Mouse (Mus musculus) myocyte (in vitro differentiated cells): ENCODE data around the gene Ddx41. TPM values are rescaled to one million over a fixed set of nuclear protein-coding genes. Genes with fewer than 3 reads are reported as not detected.
"Not testable (repeated sequence)": the region's sequence is repeated elsewhere in the genome, so short reads cannot be mapped to it uniquely, and the experiment has no call there.

Source experiments
- H3K27me3 ChIP-seq: one replicate; pipeline ENCODE4 v1.6.1; 2011; ENCODE audit not compliant: control insufficient read depth, insufficient read depth, insufficient read length
- H3K36me3 ChIP-seq: one replicate; pipeline ENCODE4 v1.6.1; 2011; ENCODE audit not compliant: control insufficient read depth, insufficient read depth
- H3K4me2 ChIP-seq: one replicate; pipeline ENCODE4 v1.6.1; 2011; ENCODE audit warnings: low read depth, control low read depth
- H3K4me3 ChIP-seq: one replicate; pipeline ENCODE4 v1.5.1; 2011; ENCODE audit warnings: mild to moderate bottlenecking, control low read depth, moderate library complexity
- H3K79me2 ChIP-seq: one replicate; pipeline ENCODE4 v1.6.1; 2011; ENCODE audit not compliant: control insufficient read depth, insufficient read depth
- H3ac ChIP-seq: one replicate; pipeline ENCODE4 v1.6.1; 2011; ENCODE audit not compliant: control insufficient read depth, insufficient read length
- CEBPB ChIP-seq: IDR thresholded peaks from 2 replicates; pipeline ENCODE4 v1.6.1; 2011; ENCODE audit warnings: mild to moderate bottlenecking, moderate library complexity; ENCODE audit not compliant: poor library complexity, insufficient read depth, severe bottlenecking
- E2F4 ChIP-seq: IDR thresholded peaks from one replicate; pipeline ENCODE4 v1.6.1; 2011; ENCODE audit warnings: mild to moderate bottlenecking, control low read depth, moderate library complexity; ENCODE audit not compliant: insufficient read depth
- MAX ChIP-seq: IDR thresholded peaks from one replicate; pipeline ENCODE4 v1.6.1; 2011; ENCODE audit warnings: low read depth, mild to moderate bottlenecking, control low read depth
- MYOD1 ChIP-seq, 3 experiments: IDR thresholded peaks; one replicate each; pipeline ENCODE4 v1.6.1; 2011; ENCODE audit warnings: control low read depth in 2 of 3, low read depth in 2 of 3, mild to moderate bottlenecking in 2 of 3, moderate library complexity in 1 of 3; ENCODE audit not compliant: insufficient read length in 2 of 3, control insufficient read depth in 1 of 3
- MYOG ChIP-seq, 3 experiments: IDR thresholded peaks; one replicate each; pipeline ENCODE4 v1.6.1; 2011; ENCODE audit warnings: control low read depth in 2 of 3, low read depth in 2 of 3, mild to moderate bottlenecking in 2 of 3; ENCODE audit not compliant: insufficient read length in 2 of 3, control insufficient read depth in 1 of 3, insufficient read depth in 1 of 3
- POLR2A ChIP-seq: IDR thresholded peaks from one replicate; pipeline ENCODE4 v1.6.1; 2011; ENCODE audit warnings: low read depth, mild to moderate bottlenecking, control low read depth, moderate library complexity; ENCODE audit not compliant: insufficient read length
- POLR2AphosphoS2 ChIP-seq: IDR thresholded peaks from one replicate; pipeline ENCODE4 v1.6.1; 2011; ENCODE audit warnings: low read depth, control low read depth; ENCODE audit not compliant: insufficient read length
- REST ChIP-seq: IDR thresholded peaks from one replicate; pipeline ENCODE4 v1.6.1; 2011; ENCODE audit warnings: mild to moderate bottlenecking, control low read depth, moderate library complexity; ENCODE audit not compliant: insufficient read depth, insufficient read length
- SRF ChIP-seq: IDR thresholded peaks from one replicate; pipeline ENCODE4 v1.6.1; 2011; ENCODE audit warnings: low read depth; ENCODE audit not compliant: control insufficient read depth, insufficient read length
- TCF12 ChIP-seq: IDR thresholded peaks from one replicate; pipeline ENCODE4 v1.6.1; 2011; ENCODE audit warnings: mild to moderate bottlenecking, control low read depth; ENCODE audit not compliant: poor library complexity, insufficient read depth, severe bottlenecking
- TCF3 ChIP-seq: IDR thresholded peaks from one replicate; pipeline ENCODE4 v1.6.1; 2011; ENCODE audit warnings: low read depth, control low read depth; ENCODE audit not compliant: insufficient read length
- USF1 ChIP-seq: IDR thresholded peaks from one replicate; pipeline ENCODE4 v1.6.1; 2011; ENCODE audit warnings: low read depth, mild to moderate bottlenecking, control low read depth, moderate library complexity
- polyA plus RNA-seq: library from polyadenylated mRNA; unstranded; fragments of >200 nt; fragmentation: generic; extraction: Trizol; gene quantifications from one replicate; pipeline ENCODE4 v1.2.1, GENCODE M21; 2012; ENCODE audit warnings: missing spikeins

The Ddx41 gene
- polyA plus RNA-seq, 1 experiment, result 33.3 TPM

DNA sequence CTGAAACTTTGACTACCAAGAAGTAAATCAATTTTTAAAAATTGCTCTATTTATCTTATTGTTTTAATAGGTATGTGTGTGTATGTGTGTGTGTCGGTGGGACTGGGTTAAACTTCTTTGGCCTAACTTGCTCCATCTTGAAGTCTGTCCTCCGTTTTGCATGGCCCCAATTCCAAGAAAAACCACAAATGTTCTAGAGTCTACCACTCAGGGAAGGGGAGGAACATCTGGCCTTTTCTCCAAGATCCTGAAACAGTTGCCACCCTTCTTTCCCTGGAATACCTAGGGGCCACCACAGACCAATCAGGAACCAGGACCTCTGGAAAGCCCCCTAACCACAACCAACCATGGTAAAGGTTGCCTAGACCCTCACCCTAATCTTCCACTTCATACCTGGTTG, 35.5 kb upstream of the Ddx41 start:
- no peak for TF ChIP-seq SRF
- TF ChIP-seq MYOD1 (IDR thresholded peaks at IDR 0.05; ENCODE audit: control insufficient read depth in 1 of 3, insufficient read length in 2 of 3, low read depth in 2 of 3), result no peak
- no peak for TF ChIP-seq TCF3
- TF ChIP-seq TCF12, result no peak
- no peak for TF ChIP-seq CEBPB
- TF ChIP-seq POLR2AphosphoS2, result no peak
- no peak for TF ChIP-seq REST
- TF ChIP-seq POLR2A, result no peak
- TF ChIP-seq USF1, result no peak
- TF ChIP-seq E2F4, result no peak
- TF ChIP-seq MYOG (IDR thresholded peaks at IDR 0.05; ENCODE audit: control insufficient read depth in 1 of 3, insufficient read depth in 1 of 3, insufficient read length in 2 of 3, low read depth in 2 of 3), result no peak
- no peak for TF ChIP-seq MAX
- H3K27me3 ChIP-seq, result no peaks in the 10 kb centered on the region
- peak overlapping the region; percentile 94 for H3K4me2 ChIP-seq
- no peak overlapping the region for H3ac ChIP-seq
- H3K36me3 ChIP-seq, result no peaks in the 10 kb centered on the region
- H3K79me2 ChIP-seq, result peaks cover 46% of the 10 kb centered on the region
- peak overlapping the region; percentile 87 for H3K4me3 ChIP-seq

DNA sequence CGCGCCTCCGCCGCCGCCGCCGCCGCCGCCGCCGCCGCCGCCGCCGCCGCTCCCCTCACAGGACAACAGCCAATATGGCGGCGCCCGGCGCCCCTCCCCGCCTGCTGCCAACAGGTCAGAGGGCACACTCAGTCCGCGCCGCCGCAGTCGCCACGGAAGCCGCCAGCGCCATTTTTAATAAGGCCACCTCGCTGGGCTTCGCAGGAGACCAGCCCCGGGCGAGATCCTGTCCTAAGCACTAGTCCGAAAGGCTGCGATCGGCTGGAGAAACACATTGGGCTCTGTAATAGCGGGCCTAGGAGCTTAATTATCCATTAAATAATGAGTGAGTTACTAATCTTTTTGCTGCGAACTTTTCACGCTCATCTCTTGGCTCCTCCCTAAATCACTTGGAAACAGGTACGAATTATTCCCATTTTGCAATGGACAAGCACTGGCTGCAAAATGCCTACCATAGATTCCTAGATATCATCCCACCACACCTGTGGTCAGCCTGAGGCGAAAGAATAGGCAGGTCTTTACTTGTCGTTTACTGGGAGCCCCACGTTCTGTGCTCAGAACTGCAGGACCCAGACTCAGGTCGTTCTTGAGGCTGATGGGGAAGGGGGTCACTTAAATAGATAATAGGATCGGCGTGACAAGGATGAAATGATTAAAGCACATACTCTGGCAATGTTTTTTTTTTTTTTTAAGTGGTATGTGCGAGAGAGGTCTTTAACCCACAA, 34.7 kb upstream of the Ddx41 start, which contains the start of gene Fam193b:
Fam193b (minus strand) TSS at position 94 of the 725 bp plus-strand sequence.
- H3K79me2 ChIP-seq, result peaks cover 54% of the 10 kb centered on the region
- no peaks in the 10 kb centered on the region for H3K27me3 ChIP-seq
- no peaks in the 10 kb centered on the region for H3K36me3 ChIP-seq
- peak within 1 kb of the TSS; percentile 99 for H3K4me2 ChIP-seq
- peak within 1 kb of the TSS; percentile 69 for H3ac ChIP-seq
- TF ChIP-seq CEBPB, result no peak
- TF ChIP-seq REST, result no peak
- TF ChIP-seq POLR2A, result peak; percentile 52
- no peak for TF ChIP-seq SRF
- TF ChIP-seq POLR2AphosphoS2, result no peak
- H3K4me3 ChIP-seq, result peak within 1 kb of the TSS; percentile 87

DNA sequence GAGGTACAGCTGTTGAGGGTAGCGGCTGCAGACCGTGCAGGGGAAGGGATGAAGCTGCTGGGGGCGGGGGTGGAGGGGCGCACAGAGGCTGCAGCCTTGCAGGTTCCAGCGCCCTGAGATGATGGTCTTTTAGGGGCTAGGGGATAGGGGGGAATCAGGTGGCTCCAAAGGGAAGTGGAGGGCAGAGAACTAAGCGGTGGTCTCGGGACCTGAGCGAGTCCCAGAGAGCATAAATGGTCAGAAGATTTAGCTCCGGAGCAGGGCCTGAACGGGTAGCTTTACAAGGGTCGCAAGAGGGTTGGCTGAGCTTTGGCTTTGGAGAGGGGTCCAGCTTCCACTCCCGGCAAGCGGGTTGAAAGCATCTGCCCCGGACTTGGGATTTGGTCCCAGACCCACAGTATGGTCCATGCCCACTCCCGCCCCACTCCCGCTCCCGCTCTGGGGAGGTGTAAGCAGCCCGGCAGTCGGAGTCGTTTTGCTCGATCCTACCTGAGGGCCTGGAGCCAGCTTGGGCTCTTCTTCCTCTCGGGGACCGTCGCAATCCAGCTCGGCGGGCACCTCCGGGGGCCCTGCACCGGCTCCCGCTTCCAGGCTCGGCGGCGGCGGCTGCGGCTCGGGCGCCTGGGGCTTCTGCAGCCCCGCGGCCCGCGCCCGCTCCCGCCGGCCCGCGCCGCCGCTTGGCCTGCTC, 34.0 kb upstream of the Ddx41 start:
- Histone ChIP-seq H3K4me3 (peak overlapping the region; percentile 87), H3K36me3 (no peaks in the 10 kb centered on the region), H3ac (peak overlapping the region; percentile 69), H3K79me2 (peaks cover 61% of the 10 kb centered on the region), H3K4me2 (peak overlapping the region; percentile 99), H3K27me3 (no peaks in the 10 kb centered on the region)
- TF ChIP-seq MYOD1 (IDR thresholded peaks at IDR 0.05; ENCODE audit: control insufficient read depth in 1 of 3, insufficient read length in 2 of 3, low read depth in 2 of 3) (peak in 2 of 3 experiments; percentile 45 to 67), MAX (no peak), MYOG (IDR thresholded peaks at IDR 0.05; ENCODE audit: control insufficient read depth in 1 of 3, insufficient read depth in 1 of 3, insufficient read length in 2 of 3, low read depth in 2 of 3) (peak in 1 of 3 experiments; percentile 50)

DNA sequence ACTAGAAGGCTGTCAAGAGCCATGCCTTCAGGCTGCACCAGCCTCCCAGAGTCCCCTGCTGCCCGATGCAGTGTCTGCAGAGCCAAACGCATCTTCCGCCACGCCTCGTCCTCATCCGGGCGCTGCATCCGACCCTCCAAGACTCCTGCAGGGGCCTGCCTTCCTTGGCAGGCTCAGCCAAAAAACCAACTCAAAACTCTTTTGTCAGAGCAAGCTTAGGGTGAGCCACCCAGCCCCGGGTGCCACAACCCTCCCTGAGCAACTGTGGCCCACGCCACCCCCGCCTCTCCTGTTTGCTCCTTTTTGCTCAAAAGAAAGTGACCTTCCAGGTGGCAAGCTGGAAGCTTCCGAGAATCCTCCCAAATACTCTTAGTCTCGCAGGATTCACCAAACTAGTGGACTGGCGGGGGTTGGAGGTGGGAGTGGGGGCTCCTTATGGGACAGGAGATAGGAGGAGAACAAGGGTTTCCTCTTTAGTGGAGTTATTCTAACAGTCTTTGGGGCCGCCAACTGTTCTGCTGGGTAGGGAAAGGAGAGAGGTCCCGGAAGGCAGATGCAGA, 33.3 kb upstream of the Ddx41 start:
- Histone ChIP-seq H3K4me2 (peak overlapping the region; percentile 99), H3K27me3 (no peaks in the 10 kb centered on the region), H3K4me3 (peak overlapping the region; percentile 87), H3K36me3 (no peaks in the 10 kb centered on the region), H3ac (peak overlapping the region; percentile 69), H3K79me2 (peaks cover 67% of the 10 kb centered on the region)
- no peak for TF ChIP-seq REST
- TF ChIP-seq POLR2A, result no peak
- no peak for TF ChIP-seq SRF
- TF ChIP-seq MAX, result no peak
- peak in 1 of 3 experiments; percentile 78 for TF ChIP-seq MYOG (IDR thresholded peaks at IDR 0.05; ENCODE audit: control insufficient read depth in 1 of 3, insufficient read depth in 1 of 3, insufficient read length in 2 of 3, low read depth in 2 of 3)

DNA sequence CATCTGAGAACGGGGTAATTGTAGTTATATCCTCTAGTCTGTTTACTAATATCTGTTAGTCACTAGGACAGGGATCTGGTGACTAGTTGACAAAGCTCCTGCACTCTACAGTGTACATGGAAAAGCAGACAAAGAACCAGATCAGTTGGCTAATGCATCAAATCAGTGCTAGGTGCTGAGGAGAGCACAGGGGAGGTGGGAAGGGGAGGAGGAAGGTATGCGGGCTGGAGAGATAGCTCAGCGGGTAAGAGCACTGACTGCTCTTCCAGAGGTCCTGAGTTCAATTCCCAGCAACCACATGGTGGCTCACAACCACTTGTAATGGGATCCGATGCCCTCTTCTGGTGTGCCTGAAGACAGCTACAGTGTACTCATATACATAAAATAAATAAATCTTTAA, 32.1 kb upstream of the Ddx41 start:
- H3ac ChIP-seq, result not testable (repeated sequence)

DNA sequence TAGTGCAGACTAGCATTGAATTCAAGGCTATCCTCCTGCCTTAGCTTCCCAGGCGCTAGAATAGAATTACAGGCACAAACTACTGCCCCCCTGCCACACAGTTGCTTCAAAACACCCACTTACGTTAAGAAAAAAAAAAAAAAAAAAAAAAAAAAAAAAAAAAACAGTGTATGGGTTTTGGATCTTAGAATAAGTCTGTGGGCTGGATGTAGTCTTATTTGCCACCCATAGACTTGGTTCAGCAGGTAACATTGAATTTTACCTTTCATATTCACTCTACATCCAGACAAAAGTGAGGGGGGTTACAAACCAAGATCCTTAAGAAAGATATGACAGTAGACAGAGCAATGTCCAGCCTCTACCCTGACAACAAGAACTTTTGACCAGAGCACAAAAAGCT, 31.5 kb upstream of the Ddx41 start:
- Histone ChIP-seq H3K36me3 (no peaks in the 10 kb centered on the region), H3K79me2 (peaks cover 85% of the 10 kb centered on the region), H3K4me2 (no peak overlapping the region), H3ac (no peak overlapping the region), H3K27me3 (no peaks in the 10 kb centered on the region), H3K4me3 (no peak overlapping the region)
- no peak for TF ChIP-seq REST
- TF ChIP-seq POLR2A, result no peak
- no peak for TF ChIP-seq MYOD1 (IDR thresholded peaks at IDR 0.05; ENCODE audit: control insufficient read depth in 1 of 3, insufficient read length in 2 of 3, low read depth in 2 of 3)
- no peak for TF ChIP-seq TCF3
- TF ChIP-seq MYOG (IDR thresholded peaks at IDR 0.05; ENCODE audit: control insufficient read depth in 1 of 3, insufficient read depth in 1 of 3, insufficient read length in 2 of 3, low read depth in 2 of 3), result no peak

More for the DNA sequence above, 32.1 kb upstream of the Ddx41 start:
- H3K79me2 ChIP-seq, result peaks cover 80% of the 10 kb centered on the region
- H3K27me3 ChIP-seq, H3K36me3 ChIP-seq, H3K4me2 ChIP-seq, H3K4me3 ChIP-seq: not testable (repeated sequence)
